Comparison of ENCODE assay signal across 8 mouse cellular contexts in genomic region chr4:86823169-86823568, GRCm38 (mm10). TPM values are rescaled to one million over a fixed set of nuclear protein-coding genes. Genes with fewer than 3 reads are reported as not detected.
A peak's percentile ranks its signal among the peaks of the same experiment; 100 is the strongest.
DNase-seq lines count a peak whose midpoint lies in the region; ATAC-seq lines count a peak whose summit lies in the region.

No protein-coding gene starts in this region.

- intact Hi-C loops in left cerebral cortex, postnatal 25 days (cut with DNase I): no loop called here

- no peak for ATAC-seq in cerebellum, adult (ENCODE audit: insufficient number of reproducible peaks, low FRiP score, low TSS enrichment)

- peak; percentile 34 to 40 for DNase-seq in cerebellum, adult 18-20 months
- DNase-seq in right cerebral cortex, adult 18-20 months: peak; percentile 15
- DNase-seq in right cerebral cortex, postnatal 36 days (ENCODE audit: low spot score in 2 of 2): no peak
- DNase-seq in cerebellum, adult 8-10 months: peak; percentile 35
- peak; percentile 29 to 40 for DNase-seq in gastrocnemius, postnatal 4 days (ENCODE audit: low spot score in 2 of 2)
- peak; percentile 31 to 50 for DNase-seq in left cerebral cortex, postnatal 25 days (ENCODE audit: low spot score in 2 of 2)
- peak; percentile 23 for DNase-seq in ovary, postnatal 36 days (ENCODE audit: low spot score)

RNA-seq across cellular contexts. Expression of gene Rps6, which starts 34.0 kb away (rescaled TPM):
- total RNA-seq in gastrocnemius, postnatal 4 days (2021): 100 to 1,000 TPM; 808 to 874 TPM
- total RNA-seq in left cerebral cortex, postnatal 25 days (2021): 100 to 1,000 TPM; 352 to 391 TPM

RNA-seq across cellular contexts. Expression of gene Acer2, which starts 51.0 kb away (rescaled TPM):
- 1 to 10 TPM; 1.9 to 2.8 TPM for total RNA-seq in gastrocnemius, postnatal 4 days (2021)
- total RNA-seq in left cerebral cortex, postnatal 25 days (2021): 1 to 10 TPM; 4.3 to 6.8 TPM

Comparison
In these comparisons a context has a peak if more than half of its experiments do, and no peak if none do; other contexts are left out.
1. DNase-seq: peak in cerebellum, adult 18-20 months (2 of 2), right cerebral cortex, adult 18-20 months (single experiment), cerebellum, adult 8-10 months (single experiment), gastrocnemius, postnatal 4 days (2 of 2), left cerebral cortex, postnatal 25 days (2 of 2) and ovary, postnatal 36 days (single experiment); none in right cerebral cortex, postnatal 36 days (0 of 2).